Mouse (Mus musculus) CH12.LX (cell line): ENCODE measurements around the gene Iqschfp.

Experiments used
- CTCF ChIP-seq, 2 experiments: IDR thresholded peaks in 1 of 2; conservative IDR thresholded peaks in 1 of 2; 2 replicates each; pipeline ENCODE4 v1.5.1; 2011 to 2012; ENCODE audit warnings: low read depth in 2 of 2, low read length in 2 of 2, improper control_type of control experiment in 1 of 2, inconsistent platforms in 1 of 2, mild to moderate bottlenecking in 1 of 2, moderate library complexity in 1 of 2
- E2F4 ChIP-seq: IDR thresholded peaks from 2 replicates; pipeline ENCODE4 v1.6.1; 2011; ENCODE audit warnings: low read depth, low read length, improper control_type of control experiment; ENCODE audit not compliant: insufficient replicate concordance
- GABPA ChIP-seq: IDR thresholded peaks from 2 replicates; pipeline ENCODE4 v1.6.1; 2012; ENCODE audit warnings: low read depth, low read length, improper control_type of control experiment, inconsistent platforms; ENCODE audit not compliant: insufficient replicate concordance
- POLR2A ChIP-seq: IDR thresholded peaks from 2 replicates; pipeline ENCODE4 v1.6.1; 2011; ENCODE audit warnings: low read depth, mild to moderate bottlenecking, improper control_type of control experiment, low read length
- POLR2AphosphoS2 ChIP-seq: IDR thresholded peaks from 2 replicates; pipeline ENCODE4 v1.6.1; 2011; ENCODE audit warnings: low read depth, low read length, improper control_type of control experiment
- USF1 ChIP-seq: IDR thresholded peaks from 2 replicates; pipeline ENCODE4 v1.6.1; 2014; ENCODE audit warnings: low read depth, mild to moderate bottlenecking, inconsistent platforms, low read length, improper control_type of control experiment
- USF2 ChIP-seq: conservative IDR thresholded peaks from 2 replicates; pipeline ENCODE4 v1.6.1; 2011; ENCODE audit warnings: low read depth, low read length, improper control_type of control experiment
- ZNF384 ChIP-seq: IDR thresholded peaks from 2 replicates; pipeline ENCODE4 v1.6.1; 2012; ENCODE audit warnings: low read depth, low read length, improper control_type of control experiment, inconsistent platforms

DNA sequence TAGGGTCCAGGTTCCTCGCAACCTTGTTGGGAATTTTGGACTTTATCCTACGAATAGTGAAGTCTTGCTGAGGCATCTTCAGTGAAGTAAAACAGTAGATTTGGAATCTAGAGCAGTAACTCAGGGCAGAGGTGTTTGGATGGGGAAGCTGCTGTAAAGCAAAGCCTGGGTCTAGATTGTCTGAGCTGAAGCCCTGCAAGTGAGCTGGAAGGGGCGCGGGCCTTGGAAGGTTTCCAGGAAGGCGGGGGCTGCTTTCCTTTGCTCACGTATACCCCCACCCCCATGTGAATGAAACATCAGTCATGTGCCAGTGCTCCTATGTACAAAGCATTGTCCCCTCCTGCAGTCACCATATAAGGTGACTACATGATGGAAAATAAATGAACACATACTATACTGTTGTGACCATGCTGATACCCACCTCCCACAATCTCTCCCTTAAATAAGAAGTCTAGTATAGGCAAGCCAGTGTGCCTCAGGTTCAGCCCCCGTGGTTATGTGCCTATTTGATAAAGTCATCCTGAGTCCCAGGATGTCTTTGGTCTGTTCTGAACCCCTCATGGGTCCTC, 643.2 kb downstream of the Iqschfp start:
- TF ChIP-seq E2F4 (no peak), ZNF384 (no peak), GABPA (no peak), USF2 (no peak), POLR2A (no peak), POLR2AphosphoS2 (no peak), CTCF (conservative IDR thresholded peaks at IDR 0.05 in 1 of 2, IDR thresholded peaks at IDR 0.05 in 1 of 2; ENCODE audit: low read depth in 2 of 2, low read length in 2 of 2) (no peak), USF1 (no peak)
